Mouse (Mus musculus) testis, adult 2 months (tissue): ENCODE measurements around the gene Chtf18.

Experiments
- CTCF ChIP-seq: fragments of 200-500 bp; IDR thresholded peaks from 2 replicates; pipeline ENCODE4 v1.5.1; 2012; ENCODE audit warnings: low read depth, mild to moderate bottlenecking, inconsistent platforms, low read length, moderate library complexity; ENCODE audit not compliant: control insufficient read depth, insufficient read depth, insufficient replicate concordance
- POLR2A ChIP-seq: fragments of 200-500 bp; IDR thresholded peaks from 2 replicates; pipeline ENCODE4 v1.6.1; 2012; ENCODE audit warnings: low read depth, mild to moderate bottlenecking, inconsistent platforms, low read length, moderate library complexity; ENCODE audit not compliant: control insufficient read depth

DNA sequence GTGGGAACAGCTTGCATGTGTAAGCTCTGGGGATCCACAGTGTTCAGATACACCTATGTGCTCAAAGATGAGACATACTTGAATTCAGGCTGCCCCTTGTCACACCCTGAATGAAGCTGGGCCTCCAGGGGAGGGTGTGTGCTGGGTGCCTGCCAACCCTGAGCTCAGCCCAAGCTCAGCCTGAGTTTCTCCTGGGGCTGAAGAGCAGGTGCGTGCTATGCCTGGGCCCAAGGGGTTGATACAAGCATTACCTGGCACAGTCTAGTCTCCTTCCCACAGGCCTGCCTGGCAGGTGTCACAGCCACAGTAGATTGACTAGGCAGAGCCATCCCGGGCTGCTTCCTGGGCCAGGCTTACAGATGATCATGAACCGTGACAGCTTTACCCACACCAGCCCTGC is 8.5 kb upstream of the Chtf18 start, which contains the start of gene Mslnl:
- no peak for TF ChIP-seq CTCF
- TF ChIP-seq POLR2A: no peak
